In the genomic region with DNA sequence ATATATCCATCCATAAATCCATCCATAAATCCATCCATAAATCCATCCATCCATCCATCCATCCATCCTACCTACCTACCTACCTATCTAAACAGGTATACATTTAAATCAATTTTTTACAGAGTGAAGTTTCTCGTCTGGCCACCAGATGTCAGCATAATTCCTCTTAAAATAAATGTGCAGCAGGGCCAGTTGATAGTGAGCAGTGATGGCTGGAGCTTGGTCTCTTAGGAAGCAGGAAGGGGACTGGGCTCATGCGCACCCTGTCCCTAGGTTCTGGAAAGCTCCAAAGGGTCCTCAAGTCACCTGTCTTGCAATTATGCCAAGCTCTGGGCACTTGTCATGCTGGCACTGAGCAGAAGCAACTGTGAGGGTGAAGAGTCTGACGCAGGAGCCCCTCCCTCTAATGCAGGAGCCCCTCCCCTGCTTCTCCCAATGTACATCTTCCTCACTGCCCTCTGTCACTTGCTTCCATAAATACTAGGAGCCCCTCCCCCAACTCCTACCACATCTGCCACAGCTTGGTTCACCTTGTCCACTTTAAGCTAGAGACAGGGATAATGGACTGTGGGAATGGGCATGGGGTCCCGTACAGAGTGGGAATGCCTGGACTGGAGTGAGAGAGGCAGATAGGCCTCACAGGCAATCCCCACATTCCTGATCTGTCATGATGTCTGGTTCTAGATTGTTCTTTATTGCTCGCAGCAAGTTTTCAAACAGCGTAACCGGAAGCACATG, we compare ENCODE assay signal across 9 mouse cellular contexts.
DNase-seq lines count a peak whose midpoint lies in the region; ATAC-seq and TF ChIP-seq lines count a peak whose summit lies in the region.
"Had no signal": no experiment of that assay in that cellular context is flagged by ENCODE, and none has a peak within 500 bp of the region (broad histone marks: within the 10 kb centered on the region; RNA-seq: fewer than 3 reads in every experiment).

No protein-coding gene starts in this region.

- H3K9ac ChIP-seq in MEL (ENCODE audit: control insufficient read depth, low read depth, low read length, poor library complexity, severe bottlenecking) = no peak overlapping the region
- H3K9ac ChIP-seq in heart, postnatal 0 days (replicated peaks; ENCODE audit: low read depth, low read length) = no peak overlapping the region
- H3K9ac ChIP-seq: limb, embryonic 15.5 days had no signal

- H3K36me3 ChIP-seq in MEL (ENCODE audit: control insufficient read depth in 1 of 2, insufficient read depth in 2 of 2, low read length in 2 of 2) = no peaks in the 10 kb centered on the region
- no peaks in the 10 kb centered on the region for H3K36me3 ChIP-seq in heart, postnatal 0 days (replicated peaks; ENCODE audit: control insufficient read depth, insufficient read depth, low read length)
- H3K36me3 ChIP-seq: limb, embryonic 15.5 days had no signal

- no peak overlapping the region for H3K27ac ChIP-seq in MEL (ENCODE audit: control insufficient read depth, low read depth, low read length)
- H3K27ac ChIP-seq in heart, postnatal 0 days (ENCODE audit: low read depth) = no peak overlapping the region
- H3K27ac ChIP-seq: limb, embryonic 15.5 days had no signal

- peak in 2 of 3 experiments; percentile 37 to 65; a peak in 5 of 6 replicates for TF ChIP-seq CTCF in MEL (IDR thresholded peaks at IDR 0.05 in 2 of 3, conservative IDR thresholded peaks at IDR 0.05 in 1 of 3; ENCODE audit: control insufficient read depth in 1 of 3, insufficient read depth in 1 of 3, low read depth in 2 of 3, low read length in 3 of 3, poor library complexity in 1 of 3, severe bottlenecking in 1 of 3)
- TF ChIP-seq CTCF in heart, postnatal 0 days (IDR thresholded peaks at IDR 0.05; ENCODE audit: low read depth) = peak; percentile 65

- H3K4me2 ChIP-seq in heart, postnatal 0 days (ENCODE audit: low read depth, low read length) = no peak overlapping the region
- H3K4me2 ChIP-seq: limb, embryonic 15.5 days had no signal

- no peak for TF ChIP-seq POLR2A in MEL (IDR thresholded peaks at IDR 0.05; ENCODE audit: control insufficient read depth in 1 of 2, insufficient read depth in 1 of 2, low read depth in 1 of 2, low read length in 2 of 2, poor library complexity in 1 of 2)

- intact Hi-C loops in left cerebral cortex, postnatal 36 days (cut with DNase I) = loop anchor here (2.0 to 5.0 kb wide), 3 partner anchors 608 to 720 kb away; no protein-coding TSS in a partner anchor

- H3K4me1 ChIP-seq in MEL (ENCODE audit: control insufficient read depth in 1 of 2, insufficient read depth in 2 of 2, low read length in 2 of 2) = no peaks in the 10 kb centered on the region
- no peaks in the 10 kb centered on the region for H3K4me1 ChIP-seq in heart, postnatal 0 days (ENCODE audit: control insufficient read depth, insufficient read depth)
- H3K4me1 ChIP-seq: limb, embryonic 15.5 days had no signal

- H3K9me3 ChIP-seq in MEL (replicated peaks; ENCODE audit: insufficient read depth, low read length) = no peaks in the 10 kb centered on the region
- no peaks in the 10 kb centered on the region for H3K9me3 ChIP-seq in heart, postnatal 0 days (replicated peaks; ENCODE audit: control insufficient read depth, low read length)
- H3K9me3 ChIP-seq: limb, embryonic 15.5 days had no signal

- H3K79me2 ChIP-seq in MEL (ENCODE audit: control insufficient read depth, insufficient read depth, low read length, poor library complexity) = no peaks in the 10 kb centered on the region

- no peaks in the 10 kb centered on the region; a peak in 1 of 4 replicates for H3K27me3 ChIP-seq in MEL (ENCODE audit: control insufficient read depth in 1 of 2, insufficient read depth in 2 of 2, low read length in 2 of 2)
- 0 out of 2 replicates have a peak, but pooled peaks cover 7% of the 10 kb centered on the region for H3K27me3 ChIP-seq in heart, postnatal 0 days (ENCODE audit: control insufficient read depth, insufficient read depth, low read length)

- DNase-seq in left cerebral cortex, adult 11 months (ENCODE audit: low spot score) = peak; percentile 66
- DNase-seq in left cerebral cortex, postnatal 36 days (ENCODE audit: low spot score in 2 of 2) = no peak
- peak; percentile 30 for DNase-seq in MEL (ENCODE audit: low read depth, low spot score)
- DNase-seq in cerebellum, postnatal 10 days = peak; percentile 64 to 75
- DNase-seq in heart, postnatal 0 days (ENCODE audit: low spot score) = peak; percentile 30
- peak; percentile 74 for DNase-seq in layer of hippocampus, adult 11-12 months (ENCODE audit: low spot score)
- DNase-seq in naive thymus-derived CD4-positive, alpha-beta T cell, adult 2 months (ENCODE audit: low read depth) = peak; percentile 54

- peak; percentile 67 for TF ChIP-seq RAD21 in MEL (IDR thresholded peaks at IDR 0.05; ENCODE audit: low read depth, low read length)

- no peak overlapping the region for H3K4me3 ChIP-seq in MEL (ENCODE audit: control insufficient read depth in 1 of 2, insufficient read depth in 1 of 2, low read depth in 2 of 2, low read length in 2 of 2)
- H3K4me3 ChIP-seq in heart, postnatal 0 days (ENCODE audit: low read depth, low read length) = no peak overlapping the region
- H3K4me3 ChIP-seq: limb, embryonic 15.5 days had no signal

- no peak for ATAC-seq in heart, postnatal 0 days (ENCODE audit: insufficient read depth, low read depth)
- no peak for ATAC-seq in activated CD4-positive, CD25-positive, alpha-beta regulatory T cell, adult 4 months

- TF ChIP-seq EP300 in MEL (IDR thresholded peaks at IDR 0.05; ENCODE audit: low read depth in 1 of 2, low read length in 2 of 2) = no peak
- TF ChIP-seq EP300 in heart, postnatal 0 days (IDR thresholded peaks at IDR 0.05; ENCODE audit: low read depth) = no peak

- WGBS in heart, postnatal 0 days = 61% methylated on average over 7 of the region's 7 CpGs

TF ChIP-seq in MEL, 35 proteins besides CTCF, POLR2A, EP300 and RAD21:
- no peak for TF ChIP-seq MYC (IDR thresholded peaks at IDR 0.05; ENCODE audit: low read depth, low read length)
- no peak for TF ChIP-seq ELF1 (IDR thresholded peaks at IDR 0.05; ENCODE audit: low read depth, low read length)
- no peak for TF ChIP-seq SIN3A (IDR thresholded peaks at IDR 0.05; ENCODE audit: low read length)
- peak; percentile 28 for TF ChIP-seq ZC3H11A (IDR thresholded peaks at IDR 0.05; ENCODE audit: low read depth, low read length)
- TF ChIP-seq SMC3 (IDR thresholded peaks at IDR 0.05; ENCODE audit: low read depth, low read length) = peak; percentile 65
- TF ChIP-seq MYB (IDR thresholded peaks at IDR 0.05; ENCODE audit: low read depth, low read length) = no peak
- TF ChIP-seq CHD1 (IDR thresholded peaks at IDR 0.05; ENCODE audit: low read depth, low read length) = no peak
- TF ChIP-seq ZKSCAN1 (IDR thresholded peaks at IDR 0.05; ENCODE audit: low read depth, low read length) = no peak

Comparison
In these comparisons a context has a peak if more than half of its experiments do, and no peak if none do; other contexts are left out.
1. DNase-seq: peak in left cerebral cortex, adult 11 months (single experiment), MEL (single experiment), cerebellum, postnatal 10 days (2 of 2), heart, postnatal 0 days (single experiment), layer of hippocampus, adult 11-12 months (single experiment) and naive thymus-derived CD4-positive, alpha-beta T cell, adult 2 months (single experiment); none in left cerebral cortex, postnatal 36 days (0 of 2).